Mouse (Mus musculus) liver, postnatal 0 days (tissue): ENCODE results near the gene Pld5.

Source experiments
- CTCF ChIP-seq: sonication (generic); IDR thresholded peaks from 2 replicates; pipeline ENCODE4 v1.5.1; 2016; ENCODE audit warnings: antibody characterized with exemption, low read depth
- EP300 ChIP-seq: IDR thresholded peaks from 2 replicates; pipeline ENCODE4 v1.6.1; 2016; ENCODE audit warnings: antibody characterized with exemption, low read depth, mild to moderate bottlenecking

- TF ChIP-seq CTCF (no peak), EP300 (no peak)
Measured at GRCm38 (mm10) chr1:176000599-176000998, 274.5 kb downstream of the Pld5 start.
